Mouse (Mus musculus) kidney, postnatal 0 days (tissue): ENCODE results near the gene Coa4. TPM values are rescaled to one million over a fixed set of nuclear protein-coding genes. Genes with fewer than 3 reads are reported as not detected.

Experiments
- ATAC-seq: fragments of 200-750 bp; cut with Nextera tagmentation; replicated peaks from 2 replicates; pipeline ENCODE4 v1.8.0; 2017; ENCODE audit warnings: low read depth, moderate number of reproducible peaks, moderate TSS enrichment, moderate library complexity; ENCODE audit not compliant: low FRiP score
- DNase-seq: peaks from one replicate; pipeline ENCODE4 v3.0.0-alpha.2; 2016; ENCODE audit warnings: low spot score
- H3K27ac ChIP-seq: fragments of 300-500 bp; sonication (generic); 2 replicates; pipeline ENCODE4 v1.5.1; 2014; ENCODE audit warnings: mild to moderate bottlenecking
- H3K27me3 ChIP-seq: fragments of 300-500 bp; sonication (generic); 2 replicates; pipeline ENCODE4 v1.6.1; 2014; ENCODE audit warnings: low read length, mixed read lengths; ENCODE audit not compliant: insufficient read depth
- H3K36me3 ChIP-seq: fragments of 300-500 bp; sonication (generic); 2 replicates; pipeline ENCODE4 v1.6.1; 2014; ENCODE audit warnings: low read length, mixed read lengths; ENCODE audit not compliant: insufficient read depth
- H3K4me1 ChIP-seq: fragments of 300-500 bp; sonication (generic); replicated peaks from 2 replicates; pipeline ENCODE4 v1.6.1; 2014; ENCODE audit warnings: antibody characterized with exemption, low read length, mixed read lengths; ENCODE audit not compliant: insufficient read depth
- H3K4me2 ChIP-seq: fragments of 300-500 bp; sonication (generic); 2 replicates; pipeline ENCODE4 v1.6.1; 2014; ENCODE audit warnings: mild to moderate bottlenecking, low read length, moderate library complexity, mixed read lengths
- H3K4me3 ChIP-seq: fragments of 300-500 bp; sonication (generic); replicated peaks from 2 replicates; pipeline ENCODE4 v1.5.1; 2014; ENCODE audit warnings: low read depth, low read length
- H3K9ac ChIP-seq: fragments of 300-500 bp; sonication (generic); 2 replicates; pipeline ENCODE4 v1.6.1; 2014; ENCODE audit warnings: low read depth, low read length
- H3K9me3 ChIP-seq: fragments of 300-500 bp; sonication (generic); replicated peaks from 2 replicates; pipeline ENCODE4 v1.6.1; 2016; ENCODE audit warnings: low read length, inconsistent platforms, mixed read lengths
- CTCF ChIP-seq: IDR thresholded peaks from 2 replicates; pipeline ENCODE4 v1.5.1; 2016; ENCODE audit warnings: antibody characterized with exemption, low read depth, mild to moderate bottlenecking, moderate library complexity
- WGBS: fragments of 180-500 bp; shearing (Covaris S2); extraction: QIAGEN DNeasy Blood & Tissue Kit; methylation state at CpG from one replicate; pipeline ENCODE4 v1.1.7; 2014; 5-methylcytosine and 5-hydroxymethylcytosine counted together
- polyA plus RNA-seq: library from polyadenylated mRNA; unstranded; fragments of >200 nt; fragmentation: Nextera tagmentation; extraction: Ambion mirVana; gene quantifications from 2 replicates; pipeline ENCODE4 v1.2.1, GENCODE M21; 2015

Coa4 gene
- polyA plus RNA-seq, 1 experiment from 2014 or later, result 21.9 TPM

DNA sequence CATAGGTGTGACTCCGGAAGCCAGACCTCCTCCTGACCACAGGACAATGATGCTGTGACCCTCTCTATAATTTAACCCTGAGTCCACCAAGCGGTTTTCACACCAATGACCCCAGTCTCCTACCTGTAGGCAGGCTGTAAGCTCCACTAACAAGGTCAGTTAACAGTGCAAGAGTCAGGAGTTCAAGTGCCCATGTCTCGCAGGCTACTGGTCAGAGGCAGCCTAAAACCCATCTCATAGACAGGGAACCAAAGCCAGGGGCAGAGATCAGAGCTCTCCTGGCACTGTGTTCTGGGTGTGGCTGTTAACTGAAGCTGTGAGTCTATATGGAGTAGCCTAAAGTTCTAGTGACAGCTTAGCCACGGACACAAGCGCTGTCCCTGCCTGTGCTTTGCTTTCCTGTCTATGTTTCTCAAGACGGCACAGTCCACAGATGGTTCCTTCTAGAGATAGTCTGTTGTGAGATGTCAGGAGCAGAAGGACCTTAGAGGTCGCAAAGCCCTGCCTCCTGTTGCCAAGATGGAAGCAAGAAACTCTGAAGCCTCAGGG lies 34.4 kb upstream of the Coa4 start:
- DNase-seq (no peak), ATAC-seq (no peak)
- H3K9me3 ChIP-seq, result no peaks in the 10 kb centered on the region
- H3K27me3 ChIP-seq, result no peaks in the 10 kb centered on the region
- H3K4me2 ChIP-seq, result no peak overlapping the region
- no peak overlapping the region for H3K27ac ChIP-seq
- peaks cover 30% of the 10 kb centered on the region; the same call in 1 of the 2 replicates for H3K36me3 ChIP-seq
- no peaks in the 10 kb centered on the region for H3K4me1 ChIP-seq
- 62% methylated on average over 7 of the region's 7 CpGs for WGBS
- no peak overlapping the region for H3K4me3 ChIP-seq
- no peak for TF ChIP-seq CTCF
- no peak overlapping the region for H3K9ac ChIP-seq

DNA sequence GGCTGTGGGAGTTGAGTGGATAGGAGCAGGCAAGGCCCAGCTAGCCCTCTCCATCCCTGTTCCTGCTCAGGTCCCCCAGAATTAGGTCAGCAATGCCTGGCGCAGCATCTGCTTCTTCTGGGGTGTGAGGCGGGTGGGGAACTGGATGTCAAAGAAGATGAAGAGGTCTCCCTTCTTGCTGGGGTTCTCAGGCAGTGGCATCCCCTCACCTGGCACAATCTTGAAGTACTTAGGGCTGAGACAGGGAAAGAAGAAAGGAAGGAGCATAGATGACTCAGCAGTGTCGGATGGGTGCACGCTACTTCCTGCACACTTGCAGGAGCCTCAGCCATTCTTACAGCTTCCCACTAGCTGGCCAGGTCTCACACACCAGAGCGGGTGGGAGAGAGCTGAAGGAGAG lies 33.8 kb upstream of the Coa4 start:
- no peak for ATAC-seq
- Histone ChIP-seq H3K9ac (no peak overlapping the region), H3K4me1 (no peaks in the 10 kb centered on the region), H3K4me2 (no peak overlapping the region), H3K27ac (no peak overlapping the region), H3K27me3 (no peaks in the 10 kb centered on the region), H3K9me3 (no peaks in the 10 kb centered on the region), H3K4me3 (no peak overlapping the region), H3K36me3 (peaks cover 24% of the 10 kb centered on the region; the same call in 1 of the 2 replicates)
- 80% methylated on average over 5 of the region's 5 CpGs for WGBS
- no peak for DNase-seq
- TF ChIP-seq CTCF, result no peak

DNA sequence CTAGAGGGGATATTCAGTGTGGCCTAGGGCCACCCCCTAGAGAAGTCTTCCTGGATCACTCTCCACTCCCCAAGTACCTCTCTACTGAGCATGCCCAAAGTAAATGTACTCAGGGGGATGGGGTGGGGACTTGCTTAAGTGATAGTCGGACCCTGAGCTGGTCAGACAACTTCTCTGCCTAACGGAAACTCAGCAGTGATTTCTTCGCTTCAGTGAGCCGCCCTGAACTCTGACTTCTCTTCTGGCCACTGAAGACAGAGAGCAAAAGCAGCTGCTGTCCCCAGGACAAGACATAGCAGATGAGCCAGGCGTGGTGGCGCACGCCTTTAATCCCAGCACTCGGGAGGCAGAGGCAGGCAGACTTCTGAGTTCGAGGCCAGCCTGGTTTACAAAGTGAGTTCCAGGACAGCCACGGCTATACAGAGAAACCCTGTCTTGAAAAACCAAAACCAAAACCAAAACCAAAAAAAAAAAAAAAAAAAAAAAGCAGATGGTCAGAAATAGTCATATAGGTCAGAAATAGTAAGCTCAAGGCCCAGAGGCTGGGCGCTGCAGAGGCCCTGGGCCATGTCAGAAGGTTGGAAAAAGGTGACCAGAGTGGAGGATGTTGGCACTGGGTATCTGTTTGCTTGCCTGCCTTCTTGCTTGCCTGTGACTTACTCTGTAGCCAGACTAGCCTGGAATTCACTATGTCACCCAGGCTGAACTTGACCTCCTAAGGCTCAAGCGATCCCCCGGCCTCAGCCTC lies 32.0 kb upstream of the Coa4 start:
- H3K9me3 ChIP-seq, result no peaks in the 10 kb centered on the region
- no peaks in the 10 kb centered on the region for H3K4me1 ChIP-seq
- no peak overlapping the region for H3K4me2 ChIP-seq
- H3K9ac ChIP-seq, result no peak overlapping the region
- WGBS, result 61% methylated on average over 13 of the region's 13 CpGs
- H3K27ac ChIP-seq, result no peak overlapping the region
- no peaks in the 10 kb centered on the region for H3K27me3 ChIP-seq
- TF ChIP-seq CTCF, result no peak
- 0 out of 2 replicates have a peak, but pooled peaks have one; percentile 21 for ATAC-seq
- 0 out of 2 replicates have a peak, but pooled peaks cover 6% of the 10 kb centered on the region for H3K36me3 ChIP-seq
- no peak overlapping the region for H3K4me3 ChIP-seq
- DNase-seq, result peak; percentile 54

DNA sequence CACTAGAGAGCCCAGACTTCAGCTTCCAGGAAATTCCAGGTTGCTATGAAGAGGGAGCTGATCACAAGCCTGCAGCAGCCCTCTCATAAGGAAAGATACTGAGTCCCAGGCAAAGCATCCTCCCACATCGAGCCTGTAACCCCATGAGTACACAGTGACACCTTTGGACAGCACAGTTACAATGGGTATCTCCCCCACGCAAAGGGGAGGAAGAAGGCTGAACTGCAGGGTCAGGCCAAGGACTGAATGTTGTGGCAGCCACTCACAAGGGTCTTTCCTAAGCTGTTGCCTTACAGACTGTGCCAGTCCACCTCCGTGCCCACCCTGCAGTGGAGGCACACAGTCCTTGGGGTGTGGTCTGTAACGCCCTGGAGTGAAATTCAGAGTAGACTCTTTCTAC lies 30.4 kb upstream of the Coa4 start:
- Histone ChIP-seq H3K9me3 (no peaks in the 10 kb centered on the region), H3K27ac (no peak overlapping the region), H3K9ac (no peak overlapping the region), H3K4me3 (no peak overlapping the region), H3K27me3 (no peaks in the 10 kb centered on the region), H3K4me1 (no peaks in the 10 kb centered on the region), H3K36me3 (no peaks in the 10 kb centered on the region), H3K4me2 (no peak overlapping the region)
- DNase-seq (peak; percentile 52), ATAC-seq (no peak)
- TF ChIP-seq CTCF, result peak; percentile 22; the same call in 1 of the 2 replicates
- 40% methylated on average over 4 of the region's 4 CpGs for WGBS

DNA sequence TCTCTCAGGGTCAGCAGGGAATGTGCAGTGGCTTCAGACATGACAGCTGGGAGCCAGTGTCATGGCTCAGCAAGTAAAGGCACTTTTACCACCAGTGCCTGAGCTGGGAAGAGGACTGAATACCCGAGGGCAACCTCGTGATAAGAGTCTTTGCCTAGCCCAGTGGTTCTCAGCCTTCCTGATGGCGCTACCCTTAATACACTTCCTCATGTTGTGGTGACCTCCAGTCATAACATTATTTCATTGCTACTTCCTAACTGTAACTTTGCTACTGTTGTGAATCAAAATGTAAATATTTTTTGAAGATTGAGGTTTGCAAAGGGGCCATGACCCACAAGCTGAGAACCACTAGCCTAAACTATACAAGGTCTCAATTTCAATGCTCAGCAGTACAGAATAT lies 28.2 kb upstream of the Coa4 start:
- DNase-seq, result no peak
- Histone ChIP-seq H3K36me3 (no peaks in the 10 kb centered on the region), H3K4me2 (no peak overlapping the region), H3K4me1 (no peaks in the 10 kb centered on the region), H3K9ac (no peak overlapping the region), H3K4me3 (no peak overlapping the region), H3K9me3 (no peaks in the 10 kb centered on the region), H3K27ac (no peak overlapping the region), H3K27me3 (no peaks in the 10 kb centered on the region)
- 45% methylated on average over 3 of the region's 3 CpGs for WGBS
- no peak for TF ChIP-seq CTCF
- ATAC-seq, result no peak

DNA sequence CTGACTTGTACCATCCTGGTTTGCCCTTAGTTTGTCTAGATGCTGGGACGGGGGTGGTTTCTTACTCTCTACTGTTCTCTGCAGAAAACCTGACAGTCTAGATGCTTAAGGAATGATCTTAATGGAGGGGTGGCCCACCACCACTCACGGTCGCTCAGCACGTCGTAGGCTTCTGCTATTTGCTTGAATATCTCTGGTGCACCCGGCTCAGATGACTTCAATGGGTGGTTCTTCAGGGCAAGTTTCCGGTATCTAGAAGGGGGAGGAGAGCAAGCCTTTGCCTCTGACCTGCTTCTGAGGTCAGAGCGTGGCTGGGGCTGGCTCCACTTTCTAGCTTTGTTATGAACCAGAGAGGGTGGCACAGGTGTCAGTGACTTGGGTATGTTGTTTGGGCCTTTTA lies 25.3 kb upstream of the Coa4 start:
- ATAC-seq, result no peak
- no peak for TF ChIP-seq CTCF

More for the DNA sequence above, 25.3 kb upstream of the Coa4 start:
- no peak for DNase-seq
- Histone ChIP-seq H3K4me2 (no peak overlapping the region), H3K4me3 (no peak overlapping the region), H3K9me3 (no peaks in the 10 kb centered on the region), H3K27me3 (no peaks in the 10 kb centered on the region), H3K27ac (no peak overlapping the region), H3K36me3 (no peaks in the 10 kb centered on the region), H3K4me1 (no peaks in the 10 kb centered on the region), H3K9ac (no peak overlapping the region)
- WGBS, result 51% methylated on average over 8 of the region's 8 CpGs
